Mouse (Mus musculus) forebrain, embryonic 13.5 days (tissue): ENCODE data around the gene St3gal3. TPM values are rescaled to one million over a fixed set of nuclear protein-coding genes. Genes with fewer than 3 reads are reported as not detected.

ENCODE experiments used
- ATAC-seq: fragments of 200-750 bp; cut with Nextera tagmentation; 2 replicates; pipeline ENCODE4 v1.8.0; 2017
- H3K27ac ChIP-seq: fragments of 300-500 bp; sonication (generic); 2 replicates; pipeline ENCODE4 v1.5.1; 2015; ENCODE audit warnings: inconsistent platforms, mild to moderate bottlenecking, moderate library complexity
- H3K27me3 ChIP-seq: fragments of 300-500 bp; sonication (generic); 2 replicates; pipeline ENCODE4 v1.6.1; 2015; ENCODE audit warnings: mild to moderate bottlenecking, inconsistent platforms
- H3K36me3 ChIP-seq: fragments of 300-500 bp; sonication (generic); 2 replicates; pipeline ENCODE4 v1.6.1; 2015; ENCODE audit warnings: mild to moderate bottlenecking, inconsistent platforms; ENCODE audit not compliant: poor library complexity, severe bottlenecking
- H3K4me1 ChIP-seq: fragments of 300-500 bp; sonication (generic); 2 replicates; pipeline ENCODE4 v1.6.1; 2015; ENCODE audit warnings: inconsistent platforms
- H3K4me2 ChIP-seq: fragments of 300-500 bp; sonication (generic); 2 replicates; pipeline ENCODE4 v1.6.1; 2015; ENCODE audit warnings: inconsistent platforms, mild to moderate bottlenecking, moderate library complexity
- H3K4me3 ChIP-seq: fragments of 300-500 bp; sonication (generic); 2 replicates; pipeline ENCODE4 v1.5.1; 2015; ENCODE audit warnings: mild to moderate bottlenecking, inconsistent platforms
- H3K9ac ChIP-seq: fragments of 300-500 bp; sonication (generic); 2 replicates; pipeline ENCODE4 v1.6.1; 2015; ENCODE audit warnings: mild to moderate bottlenecking, inconsistent platforms
- H3K9me3 ChIP-seq: fragments of 300-500 bp; sonication (generic); replicated peaks from 2 replicates; pipeline ENCODE4 v1.6.1; 2016; ENCODE audit warnings: inconsistent platforms
- WGBS: fragments of 180-500 bp; shearing (Covaris S2); methylation state at CpG from one replicate; pipeline ENCODE4 v1.1.7; 2015; 5-methylcytosine and 5-hydroxymethylcytosine counted together
- polyA plus RNA-seq: library from polyadenylated mRNA; unstranded; fragments of >200 nt; fragmentation: Nextera tagmentation; extraction: Ambion mirVana; gene quantifications from 2 replicates; pipeline ENCODE4 v1.2.1, GENCODE M21; 2015

The St3gal3 gene
- polyA plus RNA-seq, 1 experiment from 2014 or later, result 9.2 TPM

DNA sequence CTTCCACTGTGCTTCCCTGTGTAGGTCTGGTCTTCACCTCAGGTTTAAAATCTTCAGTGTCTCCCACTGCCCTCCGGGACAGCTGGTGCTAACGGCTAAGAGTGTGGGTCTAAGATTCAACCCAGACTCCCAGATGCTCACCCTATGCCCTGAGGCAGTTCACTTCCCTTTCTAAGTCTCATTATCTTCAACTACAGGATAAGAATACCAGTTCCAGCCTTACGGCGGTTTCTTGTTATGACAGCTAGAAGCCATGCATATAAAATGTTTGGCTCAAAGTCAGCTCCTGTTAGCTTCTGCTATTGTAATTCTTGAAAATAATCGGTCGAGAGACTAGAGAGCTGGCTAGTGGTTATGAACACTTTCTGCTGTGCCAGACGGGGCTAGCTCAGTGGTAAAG is 187.2 kb downstream of the St3gal3 start:
- no peak for ATAC-seq
- H3K27ac ChIP-seq, result no peak overlapping the region
- no peaks in the 10 kb centered on the region for H3K27me3 ChIP-seq
- 0 out of 2 replicates have a peak, but pooled peaks cover 3% of the 10 kb centered on the region for H3K9me3 ChIP-seq
- H3K36me3 ChIP-seq, result peaks cover 20% of the 10 kb centered on the region
- H3K4me1 ChIP-seq, result peaks cover 6% of the 10 kb centered on the region
- 76% methylated on average over 7 of the region's 7 CpGs for WGBS
- no peak overlapping the region for H3K4me2 ChIP-seq
- no peak overlapping the region for H3K9ac ChIP-seq
- H3K4me3 ChIP-seq, result no peak overlapping the region

DNA sequence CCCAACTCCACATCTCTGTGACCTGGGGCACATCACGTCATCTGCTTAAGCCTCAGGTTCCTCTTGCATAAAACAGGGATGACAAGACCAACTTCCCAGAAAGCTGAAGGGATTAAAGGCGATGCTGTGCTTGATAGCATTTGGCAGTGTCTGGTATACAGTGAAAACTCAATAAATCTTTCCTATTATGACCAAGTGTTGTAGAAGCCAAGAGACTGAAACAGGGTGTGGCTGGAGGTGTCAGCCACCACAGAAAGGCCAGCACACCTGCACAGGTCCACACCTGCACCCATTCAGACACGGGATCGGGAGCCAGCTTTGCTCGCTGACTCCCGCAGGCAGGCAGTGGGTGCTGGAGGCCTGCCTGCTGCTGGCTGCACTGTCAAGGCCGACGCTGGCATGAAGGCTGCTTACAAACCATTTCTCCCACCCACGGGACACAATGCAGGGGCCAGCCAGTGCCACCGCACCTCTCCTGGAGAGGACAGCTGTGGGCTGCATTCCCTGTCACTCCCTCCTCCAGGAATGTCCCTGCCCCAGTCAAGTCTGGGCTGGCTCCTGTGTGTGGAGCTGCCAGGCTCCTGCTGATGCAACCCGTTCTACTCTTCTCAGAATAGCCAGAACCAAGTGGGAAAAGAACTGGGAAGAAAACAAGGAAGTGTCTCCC is 187.9 kb downstream of the St3gal3 start:
- Histone ChIP-seq H3K4me3 (no peak overlapping the region), H3K4me2 (no peak overlapping the region), H3K27me3 (no peaks in the 10 kb centered on the region), H3K36me3 (peaks cover 14% of the 10 kb centered on the region), H3K4me1 (peaks cover 6% of the 10 kb centered on the region), H3K9me3 (no peaks in the 10 kb centered on the region), H3K9ac (no peak overlapping the region), H3K27ac (no peak overlapping the region)
- 88% methylated on average over 11 of the region's 11 CpGs for WGBS
- no peak for ATAC-seq

DNA sequence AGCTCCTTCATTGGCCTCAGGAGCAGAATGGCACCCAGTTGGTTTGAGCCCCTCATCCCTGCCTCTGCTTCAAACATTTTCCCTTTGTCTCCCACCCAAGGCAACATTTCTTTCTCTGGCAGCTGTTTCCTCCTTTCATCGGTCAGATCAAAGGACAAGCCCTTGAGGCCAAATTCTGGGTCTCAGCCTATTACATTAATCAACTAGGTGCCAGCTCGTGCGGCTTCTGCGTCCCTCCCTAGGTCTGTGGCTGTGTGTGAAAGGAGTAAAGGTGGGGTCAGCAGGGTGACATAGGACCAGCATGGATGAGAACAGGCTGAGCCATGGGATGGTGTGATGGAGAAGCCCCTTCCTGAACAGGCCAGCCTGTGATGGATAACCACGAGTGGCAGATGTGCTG is 191.4 kb downstream of the St3gal3 start:
- peaks cover 16% of the 10 kb centered on the region; the same call in 1 of the 2 replicates for H3K36me3 ChIP-seq
- no peak overlapping the region for H3K4me2 ChIP-seq
- no peak overlapping the region for H3K9ac ChIP-seq
- WGBS, result 35% methylated on average over 5 of the region's 5 CpGs
- H3K27ac ChIP-seq, result no peak overlapping the region
- H3K27me3 ChIP-seq, result no peaks in the 10 kb centered on the region
- H3K4me1 ChIP-seq, result peaks cover 6% of the 10 kb centered on the region
- no peak overlapping the region for H3K4me3 ChIP-seq
- no peak for ATAC-seq
- H3K9me3 ChIP-seq, result no peaks in the 10 kb centered on the region

DNA sequence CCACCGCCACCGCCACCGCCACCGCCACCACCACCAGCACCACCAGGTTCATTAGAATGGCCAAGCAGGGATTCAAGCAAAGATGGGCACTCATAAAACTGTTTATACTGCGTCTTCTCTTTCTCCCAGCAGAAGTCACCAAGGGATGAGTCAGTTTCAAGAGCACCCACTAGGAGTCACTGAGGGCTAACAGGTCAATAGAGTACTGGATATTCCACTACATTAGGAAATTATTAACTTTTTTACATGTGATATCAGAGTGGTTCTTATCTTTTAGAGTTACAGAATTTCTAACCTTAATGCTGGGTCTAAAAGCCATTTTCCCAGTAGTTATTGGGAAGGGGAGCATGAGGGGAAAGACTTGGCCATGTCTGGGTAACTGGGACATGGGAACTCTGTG is 197.8 kb downstream of the St3gal3 start:
- no peaks in the 10 kb centered on the region for H3K27me3 ChIP-seq
- H3K36me3 ChIP-seq, result peaks cover 22% of the 10 kb centered on the region
- H3K4me1 ChIP-seq, result no peaks in the 10 kb centered on the region
- no peak overlapping the region for H3K9ac ChIP-seq
- no peak overlapping the region for H3K4me2 ChIP-seq
- 95% methylated on average over 5 of the region's 5 CpGs for whole genome bisulfite sequencing
- no peak for ATAC-seq
- no peak overlapping the region for H3K27ac ChIP-seq
- H3K4me3 ChIP-seq, result no peak overlapping the region
- H3K9me3 ChIP-seq, result no peaks in the 10 kb centered on the region

DNA sequence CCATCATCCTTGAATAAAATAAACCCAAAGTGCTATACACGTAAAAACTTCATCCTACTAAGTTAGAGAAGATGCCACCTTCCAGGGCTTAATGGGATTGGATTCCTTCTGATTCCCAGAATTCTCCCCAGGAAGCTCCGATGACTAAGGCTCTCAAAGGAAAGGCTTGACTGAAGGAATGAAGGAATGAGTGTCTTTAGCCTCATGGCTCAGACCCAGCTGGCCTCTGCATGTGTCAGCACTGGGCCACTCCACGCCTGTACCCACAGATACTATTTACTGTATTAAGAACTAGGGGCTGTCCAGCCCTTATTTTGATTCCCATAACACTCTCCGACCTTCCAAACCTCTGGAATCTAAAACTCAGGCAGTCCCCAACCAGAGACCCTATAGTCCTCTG is 200.6 kb downstream of the St3gal3 start:
- no peak for ATAC-seq
- 84% methylated on average over 4 of the region's 4 CpGs for WGBS
- peaks cover 11% of the 10 kb centered on the region for H3K36me3 ChIP-seq
- H3K9me3 ChIP-seq, result no peaks in the 10 kb centered on the region
- no peak overlapping the region for H3K9ac ChIP-seq
- H3K4me2 ChIP-seq, result no peak overlapping the region
- H3K27me3 ChIP-seq, result peaks cover 15% of the 10 kb centered on the region
- H3K4me1 ChIP-seq, result peaks cover 12% of the 10 kb centered on the region
- no peak overlapping the region for H3K27ac ChIP-seq
- H3K4me3 ChIP-seq, result no peak overlapping the region

DNA sequence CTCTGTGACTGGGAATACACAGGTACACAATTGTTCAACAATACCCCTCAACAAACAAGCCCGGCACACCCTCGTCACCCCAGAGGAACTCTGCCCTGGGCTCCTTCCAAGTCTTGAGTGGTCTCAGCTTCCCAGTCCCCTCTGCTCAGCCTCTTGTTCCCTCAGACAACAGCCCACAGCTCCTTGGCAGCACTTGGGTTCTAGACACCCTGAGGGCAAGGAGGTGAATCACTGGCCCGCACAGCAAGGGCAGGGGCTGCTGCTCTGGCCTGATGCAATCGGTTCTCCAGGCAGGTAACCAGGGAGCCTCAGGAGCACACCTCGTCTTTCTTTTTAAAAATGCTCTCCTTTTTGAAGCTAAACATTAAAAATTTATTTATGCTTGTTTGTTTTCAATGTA is 201.5 kb downstream of the St3gal3 start:
- no peak overlapping the region for H3K4me3 ChIP-seq
- 88% methylated on average over 5 of the region's 5 CpGs for WGBS
- peaks cover 24% of the 10 kb centered on the region for H3K27me3 ChIP-seq
- H3K36me3 ChIP-seq, result peaks cover 10% of the 10 kb centered on the region
- H3K4me2 ChIP-seq, result no peak overlapping the region
- ATAC-seq, result no peak
- no peak overlapping the region for H3K27ac ChIP-seq
- peaks cover 20% of the 10 kb centered on the region for H3K4me1 ChIP-seq
- no peak overlapping the region for H3K9ac ChIP-seq
- no peaks in the 10 kb centered on the region for H3K9me3 ChIP-seq

DNA sequence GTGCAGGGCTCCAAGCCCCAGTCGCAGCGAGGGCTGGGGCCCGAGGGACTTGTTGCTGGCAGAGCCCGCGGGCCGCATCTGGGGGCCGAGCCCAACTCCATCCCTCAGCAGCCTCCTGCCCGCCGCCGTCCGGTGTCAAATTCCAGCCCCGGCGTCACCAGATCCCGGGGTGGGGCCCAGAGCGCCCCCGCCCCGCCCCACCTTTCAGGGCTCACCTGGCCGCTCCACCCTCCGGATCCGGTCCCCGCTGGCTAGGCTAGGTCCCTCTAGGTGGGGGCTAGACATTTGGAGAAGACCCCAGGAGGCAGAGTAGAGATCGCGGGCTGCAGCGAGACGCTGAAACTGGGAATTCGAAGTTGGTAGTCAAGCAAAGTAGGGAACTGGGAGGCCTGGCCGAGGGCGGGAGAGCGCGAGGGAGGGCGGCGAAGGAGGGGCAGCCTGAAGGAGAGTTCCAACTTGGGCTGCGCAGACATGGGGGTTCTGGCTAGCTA is 205.3 kb downstream of the St3gal3 start, which contains the start of gene Artn:
Artn (minus strand) TSS at position 373 of the 491 bp plus-strand sequence.
- peak; percentile 14; the same call in 1 of the 2 replicates for ATAC-seq
- WGBS, result under 1% methylated on average over 33 of the region's 33 CpGs
- peaks cover 37% of the 10 kb centered on the region for H3K4me1 ChIP-seq

DNA sequence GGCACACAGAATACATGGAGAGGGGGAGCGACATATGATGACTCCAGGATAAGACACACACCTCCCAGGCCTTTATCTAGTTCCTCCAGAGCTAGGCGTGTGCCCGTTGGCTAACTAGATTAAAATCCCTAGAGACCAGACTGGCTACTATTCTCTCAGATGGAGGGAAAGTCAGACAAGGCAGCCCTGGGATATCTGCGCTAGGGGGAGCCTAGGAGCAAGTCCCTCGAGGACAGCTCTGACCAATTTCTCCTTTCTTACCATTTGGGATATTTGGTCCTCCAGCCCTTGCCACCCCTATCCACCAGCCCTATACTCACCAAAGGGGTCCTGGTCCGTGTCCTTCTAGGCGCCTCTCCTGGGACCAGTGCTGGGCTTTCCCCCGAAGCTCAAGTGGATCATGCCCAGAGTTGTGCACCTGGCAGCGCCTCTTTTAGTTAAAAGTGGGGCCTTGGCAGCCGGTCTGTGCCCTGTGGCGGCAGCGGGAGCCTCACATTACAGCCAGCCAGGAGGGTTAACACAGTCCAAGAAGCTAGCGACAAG is 205.9 kb downstream of the St3gal3 start:
- Histone ChIP-seq H3K27me3 (peaks cover 66% of the 10 kb centered on the region), H3K36me3 (peaks cover 10% of the 10 kb centered on the region; the same call in 1 of the 2 replicates), H3K4me1 (peaks cover 37% of the 10 kb centered on the region), H3K9ac (peak overlapping the region; percentile 54; the same call in 1 of the 2 replicates), H3K4me3 (peak overlapping the region; percentile 35), H3K27ac (no peak overlapping the region), H3K4me2 (peak overlapping the region; percentile 63), H3K9me3 (no peaks in the 10 kb centered on the region)
- ATAC-seq, result peak; percentile 19; the same call in 1 of the 2 replicates
- WGBS, result 3% methylated on average over 13 of the region's 13 CpGs

More for the DNA sequence above, 205.3 kb downstream of the St3gal3 start, which contains the start of gene Artn:
- peak within 1 kb of the TSS; percentile 54 for H3K9ac ChIP-seq
- H3K4me2 ChIP-seq, result peak within 1 kb of the TSS; percentile 63
- no peaks in the 10 kb centered on the region for H3K9me3 ChIP-seq
- peaks cover 59% of the 10 kb centered on the region for H3K27me3 ChIP-seq
- peaks cover 10% of the 10 kb centered on the region; the same call in 1 of the 2 replicates for H3K36me3 ChIP-seq
- no peak within 1 kb of the TSS for H3K27ac ChIP-seq
- H3K4me3 ChIP-seq, result peak within 1 kb of the TSS; percentile 35

DNA sequence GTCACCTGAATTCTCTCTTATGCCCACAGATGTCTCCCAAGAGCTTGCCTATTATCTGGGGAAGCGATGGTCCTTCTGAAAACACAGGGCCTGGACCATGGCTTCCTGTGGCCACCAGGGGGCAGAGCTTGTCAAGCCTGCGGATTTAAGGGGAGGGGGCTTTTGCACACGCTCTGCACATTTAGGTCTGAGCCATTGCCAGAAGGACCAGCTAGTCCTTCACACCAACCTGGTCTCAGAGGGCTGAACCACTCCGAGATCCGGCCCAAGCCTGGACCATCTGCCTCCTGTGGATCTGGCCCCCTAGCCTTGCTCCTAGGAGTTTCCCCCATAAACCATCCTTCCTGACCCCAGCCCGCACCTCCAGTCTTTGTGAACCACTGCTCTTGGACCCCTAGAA is 206.5 kb downstream of the St3gal3 start:
- Histone ChIP-seq H3K4me3 (no peak overlapping the region), H3K4me1 (peaks cover 37% of the 10 kb centered on the region), H3K36me3 (peaks cover 10% of the 10 kb centered on the region; the same call in 1 of the 2 replicates), H3K4me2 (no peak overlapping the region; the same call in 1 of the 2 replicates), H3K27ac (no peak overlapping the region), H3K9me3 (no peaks in the 10 kb centered on the region), H3K9ac (no peak overlapping the region), H3K27me3 (peaks cover 66% of the 10 kb centered on the region)
- peak; percentile 33 for ATAC-seq
- WGBS, result 16% methylated on average over 6 of the region's 6 CpGs

DNA sequence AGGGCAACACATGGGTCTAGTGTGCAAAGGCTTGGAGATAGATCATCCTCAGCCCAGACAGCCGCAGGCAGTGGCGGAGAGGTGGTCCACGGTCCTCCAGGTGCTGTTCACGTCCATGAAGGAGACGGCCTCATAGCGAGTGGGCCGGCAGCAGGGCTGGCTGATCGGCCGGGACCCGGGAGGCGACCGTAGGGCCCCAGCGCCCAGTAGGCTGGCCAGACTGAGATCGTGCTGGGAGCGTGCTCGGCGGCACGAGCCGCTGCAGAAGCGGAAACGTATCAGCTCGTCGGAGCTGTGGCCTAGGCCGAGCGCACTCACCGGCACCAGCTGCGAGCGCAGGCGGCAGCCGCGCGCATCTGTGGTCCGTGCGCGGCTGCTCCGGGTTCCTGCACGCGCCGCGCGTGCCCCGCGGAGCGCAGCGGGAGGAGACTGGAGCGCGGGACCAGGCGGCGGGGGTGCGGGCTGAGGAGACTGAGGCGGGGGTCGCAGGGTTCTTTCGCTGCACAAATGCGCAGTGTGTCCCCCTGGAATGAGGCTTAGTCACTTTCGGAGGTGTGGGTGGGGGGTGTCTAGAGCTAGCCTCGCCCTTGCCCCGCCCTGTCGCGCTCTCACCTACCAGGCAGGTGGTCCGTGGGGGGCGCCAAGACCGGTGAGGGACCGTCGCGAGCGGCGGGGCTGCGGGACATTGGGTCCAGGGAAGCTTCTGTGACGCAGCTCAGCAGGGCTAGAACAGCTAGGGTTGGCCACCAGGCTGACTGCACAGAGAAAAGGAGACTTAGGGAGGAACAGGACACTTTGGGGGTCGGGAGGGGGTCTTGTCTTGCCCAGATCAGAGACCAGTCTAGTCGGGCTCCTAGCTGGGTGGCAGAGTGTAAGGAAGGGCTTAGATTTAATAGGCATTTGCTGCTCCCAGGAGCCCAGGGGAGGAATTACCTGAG is 207.9 kb downstream of the St3gal3 start:
- Histone ChIP-seq H3K27me3 (peaks cover 70% of the 10 kb centered on the region), H3K4me2 (peak overlapping the region; percentile 85), H3K4me3 (peak overlapping the region; percentile 47), H3K27ac (no peak overlapping the region), H3K4me1 (peaks cover 37% of the 10 kb centered on the region), H3K9ac (peak overlapping the region; percentile 67), H3K9me3 (no peaks in the 10 kb centered on the region), H3K36me3 (no peaks in the 10 kb centered on the region)
- under 1% methylated on average over 71 of the region's 71 CpGs for WGBS
- peak; percentile 67 for ATAC-seq

DNA sequence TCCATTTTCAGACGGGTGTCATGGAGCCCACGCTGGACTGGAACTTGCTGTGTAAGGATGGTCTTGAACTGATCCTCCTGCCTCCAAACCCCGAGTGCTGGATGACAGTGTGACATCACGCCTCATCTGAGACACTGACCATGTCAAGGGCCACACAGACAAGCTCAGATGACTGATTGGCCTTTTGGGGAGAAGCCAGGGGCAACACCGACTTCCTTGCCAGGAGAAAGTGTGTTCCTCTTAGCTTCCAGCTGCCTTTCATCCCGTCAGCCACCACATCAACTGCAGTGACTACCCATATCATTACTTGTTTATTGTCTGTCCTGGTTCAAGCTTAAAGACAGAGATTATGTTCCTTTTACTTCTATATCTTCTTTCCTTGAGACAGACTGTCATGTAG is 209.8 kb downstream of the St3gal3 start:
- WGBS, result 74% methylated on average over 4 of the region's 6 CpGs
- H3K9ac ChIP-seq, result no peak overlapping the region
- H3K4me2 ChIP-seq, result no peak overlapping the region
- H3K27ac ChIP-seq, result no peak overlapping the region
- no peaks in the 10 kb centered on the region for H3K36me3 ChIP-seq
- H3K9me3 ChIP-seq, result no peaks in the 10 kb centered on the region
- H3K27me3 ChIP-seq, result peaks cover 63% of the 10 kb centered on the region
- H3K4me1 ChIP-seq, result peaks cover 34% of the 10 kb centered on the region
- ATAC-seq, result no peak
- no peak overlapping the region for H3K4me3 ChIP-seq
